Mouse (Mus musculus): Measurements from ENCODE around the gene Zfr2. TPM values are rescaled to one million over a fixed set of nuclear protein-coding genes. Genes with fewer than 3 reads are reported as not detected.

Zfr2 gene
- total RNA-seq (2023) = 1 to 10 TPM in 1 of 2 experiments, under 1 TPM in 1; 0.24 to 1.1 TPM

DNA sequence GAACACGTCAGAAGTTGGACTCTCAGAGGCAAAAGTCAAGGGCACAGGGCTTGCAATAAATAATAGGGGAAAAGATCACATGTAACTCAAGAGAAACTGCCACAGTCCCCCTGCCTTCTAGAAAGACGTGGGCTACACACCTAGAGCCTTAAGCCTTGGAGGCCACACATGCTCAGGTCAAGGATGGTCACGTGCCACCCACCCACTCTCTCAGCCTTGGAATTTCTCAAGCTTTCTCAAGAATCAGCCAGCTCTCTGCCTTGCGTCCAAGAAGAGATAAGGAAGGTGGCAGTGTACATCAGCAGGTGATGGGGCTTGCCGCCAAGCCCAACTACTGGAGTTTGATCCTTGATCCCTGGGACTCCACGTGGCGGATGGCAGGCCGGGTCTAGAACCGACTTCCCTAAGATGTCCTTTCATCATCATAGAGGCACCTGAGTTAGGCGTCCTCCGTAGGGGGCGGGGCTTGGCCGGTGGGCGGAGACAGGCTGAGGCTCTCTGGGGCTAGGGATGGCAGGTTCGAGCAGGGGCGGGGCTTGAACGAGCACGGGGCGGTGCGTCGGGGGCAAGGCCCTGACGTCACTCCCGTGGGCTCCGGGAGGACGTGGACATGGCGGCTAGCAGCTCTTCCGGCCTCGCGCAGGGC, at the start of gene Zfr2:
Gene Zfr2, plus strand, starts transcription at position 576 of the 646 bp plus-strand sequence.

GRCm38 (mm10) chr10:81183805-81184204, 49.1 kb upstream of the Zfr2 start, which contains the start of gene 4930442H23Rik:
4930442H23Rik (minus strand) TSS chr10:81183849.

GRCm38 (mm10) chr10:81201807-81202758, 30.9 kb upstream of the Zfr2 start, which contains the start of gene Nmrk2:
Nmrk2 (minus strand) TSS chr10:81202051.

GRCm38 (mm10) chr10:81230438-81231332, 2.3 kb upstream of the Zfr2 start, which contains the start of gene Atcay:
Atcay (minus strand) TSS chr10:81230833.

DNA sequence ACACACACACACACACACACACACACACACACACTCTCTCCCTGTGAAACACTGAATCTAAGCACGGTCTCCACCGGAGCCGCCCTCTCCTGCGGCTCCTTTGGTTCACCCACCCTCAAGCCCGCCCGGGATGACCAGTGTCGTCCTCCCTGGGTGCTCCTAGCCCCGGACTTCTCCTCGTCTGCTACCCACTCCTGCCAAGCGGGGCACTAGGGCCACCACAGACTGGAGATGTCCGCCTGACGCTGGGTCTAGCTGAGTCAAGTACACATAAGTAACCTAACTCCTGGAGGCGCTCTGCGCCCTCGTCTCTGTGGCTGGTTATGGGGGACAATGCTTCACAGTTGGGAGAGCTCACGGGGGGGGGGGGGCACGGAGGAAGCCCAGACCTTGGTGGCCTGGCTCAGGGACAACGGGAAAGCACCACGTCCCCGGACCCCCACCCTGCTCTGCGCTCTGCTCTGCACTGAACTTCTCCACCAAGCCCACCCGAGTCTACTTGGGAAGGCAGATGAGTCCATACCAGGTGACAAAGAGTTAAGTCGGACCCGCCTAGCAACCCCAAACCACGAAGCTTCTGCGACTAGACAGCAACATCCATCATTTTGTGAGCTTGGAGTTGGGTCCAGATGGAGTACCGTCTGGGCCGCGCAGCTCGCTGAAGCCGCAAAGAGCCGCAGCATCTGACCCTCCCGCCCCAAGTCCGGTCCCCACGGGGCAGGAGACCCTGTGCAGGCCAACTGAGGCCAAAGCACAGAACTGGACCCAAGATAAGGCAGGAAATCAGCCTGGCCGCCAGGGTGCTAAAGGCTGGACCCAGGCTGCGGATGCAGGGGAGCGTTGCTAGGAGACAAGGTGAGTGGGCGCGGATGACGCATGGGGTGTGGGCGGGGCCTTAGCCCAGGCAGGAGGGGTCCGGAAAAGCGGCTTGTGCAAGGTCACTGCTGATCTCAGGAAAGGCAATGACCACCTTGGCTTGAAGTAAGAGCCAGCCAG, 19.8 kb downstream of the Zfr2 start, which contains the start of gene Matk:
Gene Matk, plus strand, starts transcription at position 512 of the 996 bp plus-strand sequence.

GRCm38 (mm10) chr10:81266211-81267105, 33.5 kb downstream of the Zfr2 start, which contains the start of the genes Mrpl54 and Apba3:
Mrpl54 (minus strand) TSS chr10:81266934.
Apba3 (plus strand) TSS chr10:81266960.

GRCm38 (mm10) chr10:81291511-81292104, 58.7 kb downstream of the Zfr2 start, which contains the start of gene Tjp3:
Tjp3 (minus strand) TSS chr10:81291581.

DNA sequence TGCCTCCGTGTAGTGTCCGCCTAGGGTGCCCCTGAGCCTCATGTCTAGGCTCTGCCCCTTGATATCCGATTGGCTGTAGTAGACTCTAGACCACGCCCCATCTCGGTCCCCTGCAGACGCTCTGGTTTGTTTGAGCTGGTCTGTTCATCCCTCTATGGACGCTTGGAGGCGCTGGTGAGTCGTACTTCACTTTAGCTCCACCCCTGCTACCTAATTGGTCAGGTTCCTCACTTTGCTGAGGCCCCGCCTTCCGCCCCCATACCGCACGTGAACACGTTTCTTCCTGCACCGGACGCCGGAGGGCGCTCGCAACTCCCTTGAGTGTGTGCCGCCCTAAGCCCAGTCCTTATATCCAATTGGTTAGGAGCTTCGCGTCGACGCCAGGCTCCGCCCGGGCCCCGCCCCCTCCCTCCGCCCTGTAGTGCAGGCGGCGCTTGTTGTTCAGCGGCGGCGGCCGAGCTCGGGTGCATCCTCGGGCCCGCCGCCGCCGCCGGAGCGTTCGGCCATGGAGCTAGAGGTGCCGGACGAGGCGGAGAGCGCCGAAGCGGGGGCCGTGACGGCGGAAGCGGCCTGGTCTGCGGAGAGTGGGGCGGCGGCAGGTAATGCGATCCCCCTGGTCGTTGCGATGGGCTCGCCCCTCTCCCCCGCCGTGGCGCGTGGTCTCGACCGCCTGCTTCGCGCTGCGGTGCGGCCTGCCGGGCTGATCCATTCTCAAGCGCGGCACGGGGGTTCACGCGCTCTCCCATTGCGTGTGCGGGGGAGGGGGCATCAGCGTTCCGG, 59.8 kb downstream of the Zfr2 start, which contains the start of gene Pip5k1c:
Gene Pip5k1c, plus strand, starts transcription at position 410 of the 780 bp plus-strand sequence.

Other genes starting within 250 kb of the Zfr2 start
- gene Gng7, start 218.2 kb upstream of the Zfr2 start, total RNA-seq (2023) = 1 to 10 TPM in 1 of 2 experiments, under 1 TPM in 1; 0.58 to 1.3 TPM
- not detected for gene Diras1, start 207.5 kb upstream of the Zfr2 start, total RNA-seq (2023)
- 10 to 100 TPM; 11.6 to 13.3 TPM for gene Slc39a3, start 195.7 kb upstream of the Zfr2 start, total RNA-seq (2023)
- gene Sgta, start 173.0 kb upstream of the Zfr2 start, total RNA-seq (2023) = 10 to 100 TPM; 49.0 to 54.7 TPM
- gene Thop1, start 163.1 kb upstream of the Zfr2 start, total RNA-seq (2023) = 1 to 10 TPM; 5.8 to 6.9 TPM
- gene Creb3l3, start 134.3 kb upstream of the Zfr2 start, total RNA-seq (2023) = 1 to 10 TPM in 1 of 2 experiments, under 1 TPM in 1; 0.64 to 1.2 TPM
- gene Map2k2, start 127.2 kb upstream of the Zfr2 start, total RNA-seq (2023) = 10 to 100 TPM; 84.3 to 89.6 TPM
- gene Zbtb7a, start 97.9 kb upstream of the Zfr2 start, total RNA-seq (2023) = 10 to 100 TPM; 60.7 to 67.8 TPM
- 10 to 100 TPM; 27.4 to 29.6 TPM for gene Pias4, start 65.2 kb upstream of the Zfr2 start, total RNA-seq (2023)
- 100 to 1,000 TPM; 738 to 811 TPM for gene Eef2, start 56.5 kb upstream of the Zfr2 start, total RNA-seq (2023)
- 10 to 100 TPM; 26.7 to 27.9 TPM for gene Dapk3, start 50.1 kb upstream of the Zfr2 start, total RNA-seq (2023)
- gene 4930442H23Rik, start 49.3 kb upstream of the Zfr2 start, total RNA-seq (2023) = not detected
- not detected for gene Nmrk2, start 31.1 kb upstream of the Zfr2 start, total RNA-seq (2023)
- not detected for gene Atcay, start 2.3 kb upstream of the Zfr2 start, total RNA-seq (2023)
- gene Matk, start 19.8 kb downstream of the Zfr2 start, total RNA-seq (2023) = 10 to 100 TPM in 1 of 2 experiments, 1 to 10 TPM in 1; 5.1 to 10.3 TPM
- 10 to 100 TPM; 33.8 to 41.6 TPM for gene Mrpl54, start 33.8 kb downstream of the Zfr2 start, total RNA-seq (2023)
- gene Apba3, start 33.8 kb downstream of the Zfr2 start, total RNA-seq (2023) = 10 to 100 TPM; 26.1 to 28.4 TPM
- gene Tjp3, start 58.4 kb downstream of the Zfr2 start, total RNA-seq (2023) = 1 to 10 TPM; 5.1 to 5.4 TPM
- gene Pip5k1c, start 59.8 kb downstream of the Zfr2 start, total RNA-seq (2023) = 10 to 100 TPM; 92.2 TPM
- gene Cactin, start 87.9 kb downstream of the Zfr2 start, total RNA-seq (2023) = 10 to 100 TPM; 25.0 to 30.3 TPM
- under 1 TPM; 0.49 to 0.58 TPM for gene Tbxa2r, start 95.6 kb downstream of the Zfr2 start, total RNA-seq (2023)
- gene Gipc3, start 110.1 kb downstream of the Zfr2 start, total RNA-seq (2023) = not detected
- gene Hmg20b, start 117.3 kb downstream of the Zfr2 start, total RNA-seq (2023) = 10 to 100 TPM; 41.7 to 57.4 TPM
- gene Mfsd12, start 124.3 kb downstream of the Zfr2 start, total RNA-seq (2023) = 10 to 100 TPM; 16.0 to 20.4 TPM
- gene 4930404N11Rik, start 132.7 kb downstream of the Zfr2 start, total RNA-seq (2023) = 1 to 10 TPM; 4.5 to 5.1 TPM
- 10 to 100 TPM; 49.9 to 55.8 TPM for gene Fzr1, start 145.4 kb downstream of the Zfr2 start, total RNA-seq (2023)
- 10 to 100 TPM; 16.9 to 19.6 TPM for gene Dohh, start 151.3 kb downstream of the Zfr2 start, total RNA-seq (2023)
- gene Gm48551, start 151.3 kb downstream of the Zfr2 start, total RNA-seq (2023) = 1 to 10 TPM in 1 of 2 experiments, under 1 TPM in 1; 0.35 to 1.0 TPM
- gene Gm48552, start 155.8 kb downstream of the Zfr2 start, total RNA-seq (2023) = not detected
- gene Smim24, start 159.9 kb downstream of the Zfr2 start, total RNA-seq (2023) = 1 to 10 TPM; 5.6 to 9.3 TPM
- gene Nfic, start 222.5 kb downstream of the Zfr2 start, total RNA-seq (2023) = 10 to 100 TPM; 59.7 to 65.2 TPM
- under 1 TPM in 1 of 2 experiments, not detected in 1; 0.46 TPM for gene Celf5, start 249.6 kb downstream of the Zfr2 start, total RNA-seq (2023)